Mouse (Mus musculus) midbrain, embryonic 12.5 days (tissue): ENCODE data around the gene Rnase1. TPM values are rescaled to one million over a fixed set of nuclear protein-coding genes. Genes with fewer than 3 reads are reported as not detected.

Source experiments
- ATAC-seq: fragments of 200-750 bp; cut with Nextera tagmentation; 2 replicates; pipeline ENCODE4 v1.8.0; 2017; ENCODE audit warnings: low read depth, moderate TSS enrichment, moderate library complexity; ENCODE audit not compliant: low FRiP score
- H3K27ac ChIP-seq: fragments of 300-500 bp; sonication (generic); replicated peaks from 2 replicates; pipeline ENCODE4 v1.5.1; 2016; ENCODE audit warnings: mild to moderate bottlenecking
- H3K27me3 ChIP-seq: fragments of 300-500 bp; sonication (generic); 2 replicates; pipeline ENCODE4 v1.6.1; 2016; ENCODE audit warnings: mild to moderate bottlenecking
- H3K36me3 ChIP-seq: fragments of 300-500 bp; sonication (generic); 2 replicates; pipeline ENCODE4 v1.6.1; 2016
- H3K4me1 ChIP-seq: fragments of 300-500 bp; sonication (generic); 2 replicates; pipeline ENCODE4 v1.6.1; 2016
- H3K4me2 ChIP-seq: fragments of 300-500 bp; sonication (generic); replicated peaks from 2 replicates; pipeline ENCODE4 v1.6.1; 2016; ENCODE audit warnings: mild to moderate bottlenecking, moderate library complexity
- H3K4me3 ChIP-seq: fragments of 300-500 bp; sonication (generic); 2 replicates; pipeline ENCODE4 v1.5.1; 2016; ENCODE audit warnings: mild to moderate bottlenecking
- H3K9ac ChIP-seq: fragments of 300-500 bp; sonication (generic); replicated peaks from 2 replicates; pipeline ENCODE4 v1.6.1; 2016; ENCODE audit warnings: mild to moderate bottlenecking, moderate library complexity
- H3K9me3 ChIP-seq: fragments of 300-500 bp; sonication (generic); 2 replicates; pipeline ENCODE4 v1.6.1; 2016; ENCODE audit warnings: mild to moderate bottlenecking
- WGBS: fragments of 180-500 bp; shearing (Covaris S2); methylation state at CpG from one replicate; pipeline ENCODE4 v1.1.7; 2016; 5-methylcytosine and 5-hydroxymethylcytosine counted together
- polyA plus RNA-seq: library from polyadenylated mRNA; unstranded; fragments of >200 nt; fragmentation: Nextera tagmentation; extraction: Ambion mirVana; gene quantifications from 2 replicates; pipeline ENCODE4 v1.2.1, GENCODE M21; 2016

Rnase1 gene
- polyA plus RNA-seq, 1 experiment from 2014 or later: not detected

DNA sequence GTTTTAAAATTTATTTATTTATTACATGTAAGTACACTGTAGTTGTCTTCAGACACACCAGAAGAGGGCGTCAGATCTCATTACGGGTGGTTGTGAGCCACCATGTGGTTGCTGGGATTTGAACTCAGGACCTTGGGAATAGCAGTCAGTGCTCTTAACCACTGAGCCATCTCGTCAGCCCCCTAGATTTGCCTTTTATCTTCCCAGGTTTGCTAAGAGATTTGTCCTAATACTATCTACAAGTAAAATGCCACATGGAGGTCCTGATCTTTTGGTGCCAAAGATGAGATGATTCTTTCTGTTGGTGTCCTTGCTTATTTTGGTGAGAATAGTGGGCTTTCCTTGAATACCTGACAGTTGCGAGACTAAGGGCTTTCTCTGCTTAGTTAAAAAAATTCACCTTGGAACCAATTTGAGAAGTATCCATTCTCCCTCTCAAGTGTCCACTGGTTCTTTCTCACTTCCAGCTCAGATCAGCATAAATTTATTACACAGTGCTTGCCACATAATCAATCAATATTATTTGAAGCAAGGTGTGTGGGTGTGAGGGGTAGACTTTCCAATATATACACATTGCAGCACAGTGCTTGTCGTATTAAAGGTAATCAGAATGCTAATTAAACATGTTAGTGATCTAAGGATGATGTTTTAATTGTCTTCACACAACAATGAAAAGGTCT, 9.6 kb upstream of the Rnase1 start:
- no peaks in the 10 kb centered on the region for H3K4me1 ChIP-seq
- no peaks in the 10 kb centered on the region for H3K9me3 ChIP-seq
- no peak overlapping the region for H3K27ac ChIP-seq
- H3K36me3 ChIP-seq: no peaks in the 10 kb centered on the region
- no peak overlapping the region for H3K9ac ChIP-seq
- WGBS: 88% methylated on average over 5 of the region's 5 CpGs
- no peaks in the 10 kb centered on the region for H3K27me3 ChIP-seq
- H3K4me2 ChIP-seq: no peak overlapping the region
- no peak overlapping the region for H3K4me3 ChIP-seq
- ATAC-seq: no peak

DNA sequence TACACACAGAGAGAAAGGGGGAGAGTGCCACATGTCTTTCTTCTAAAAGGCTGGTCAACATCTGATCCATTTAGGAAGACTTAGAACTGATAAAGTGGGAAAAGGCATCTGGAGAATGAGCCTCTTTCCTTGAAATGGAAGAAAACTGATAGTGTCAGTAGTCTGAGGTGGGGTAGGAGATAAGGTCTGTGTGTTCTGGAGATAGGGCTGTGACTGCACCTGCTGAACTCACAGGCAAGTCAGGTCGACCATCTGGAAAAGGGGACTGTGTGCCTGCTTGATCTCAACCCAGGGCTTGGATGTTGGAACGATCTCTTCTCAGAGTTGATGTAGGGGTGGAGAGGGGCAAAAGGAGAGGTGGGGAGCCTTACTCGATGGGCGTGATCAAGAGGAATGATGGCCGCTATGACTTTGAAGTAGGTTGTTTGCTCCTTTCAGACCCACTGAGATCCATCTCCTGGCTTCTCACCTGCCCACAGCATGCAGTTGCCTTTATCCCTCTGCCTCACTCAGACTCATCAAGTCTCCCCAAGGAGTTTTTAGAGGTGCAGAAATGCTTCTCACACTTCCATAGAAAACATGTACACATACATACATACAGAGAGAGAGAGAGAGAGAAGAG, 5.8 kb upstream of the Rnase1 start:
- no peaks in the 10 kb centered on the region for H3K4me1 ChIP-seq
- no peak overlapping the region for H3K27ac ChIP-seq
- no peak overlapping the region for H3K9ac ChIP-seq
- no peaks in the 10 kb centered on the region for H3K9me3 ChIP-seq
- H3K36me3 ChIP-seq: no peaks in the 10 kb centered on the region
- no peak for ATAC-seq
- H3K27me3 ChIP-seq: no peaks in the 10 kb centered on the region
- H3K4me3 ChIP-seq: no peak overlapping the region
- WGBS: 77% methylated on average over 5 of the region's 5 CpGs
- H3K4me2 ChIP-seq: no peak overlapping the region

DNA sequence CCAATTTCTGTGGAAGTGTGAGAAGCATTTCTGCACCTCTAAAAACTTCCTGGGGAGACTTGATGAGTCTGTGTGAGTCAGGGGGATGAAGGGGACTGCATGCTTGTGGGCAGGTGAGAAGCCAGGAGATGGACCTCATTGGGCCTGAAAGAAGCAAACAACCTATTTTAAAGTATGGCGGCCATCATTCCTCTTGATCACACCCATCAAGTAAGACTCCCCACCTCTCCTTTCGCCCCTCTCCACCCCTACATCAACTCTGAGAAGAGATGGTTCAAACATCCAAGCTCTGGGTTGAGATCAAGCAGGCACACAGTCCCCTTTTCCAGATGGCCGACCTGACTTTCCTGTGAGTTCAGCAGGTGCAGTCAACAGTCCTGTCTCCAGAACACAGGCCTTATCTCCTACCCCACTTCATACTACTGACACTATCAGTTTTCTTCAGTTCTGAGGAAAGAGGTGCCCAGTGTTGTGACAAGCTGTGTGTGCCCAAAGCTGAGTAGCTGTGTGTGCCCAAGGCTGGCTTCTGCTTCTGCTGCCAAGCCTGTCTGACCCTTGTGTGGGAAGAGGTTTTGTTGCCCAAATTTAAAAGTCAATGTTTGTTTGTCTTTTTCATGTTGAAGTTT, 3.7 kb upstream of the Rnase1 start:
- H3K9ac ChIP-seq: no peak overlapping the region
- no peaks in the 10 kb centered on the region for H3K9me3 ChIP-seq
- H3K36me3 ChIP-seq: no peaks in the 10 kb centered on the region
- ATAC-seq: no peak
- H3K4me2 ChIP-seq: no peak overlapping the region
- H3K27me3 ChIP-seq: no peaks in the 10 kb centered on the region
- H3K4me1 ChIP-seq: peaks cover 6% of the 10 kb centered on the region; the same call in 1 of the 2 replicates
- WGBS: 93% methylated on average over 3 of the region's 3 CpGs
- no peak overlapping the region for H3K27ac ChIP-seq
- H3K4me3 ChIP-seq: no peak overlapping the region

DNA sequence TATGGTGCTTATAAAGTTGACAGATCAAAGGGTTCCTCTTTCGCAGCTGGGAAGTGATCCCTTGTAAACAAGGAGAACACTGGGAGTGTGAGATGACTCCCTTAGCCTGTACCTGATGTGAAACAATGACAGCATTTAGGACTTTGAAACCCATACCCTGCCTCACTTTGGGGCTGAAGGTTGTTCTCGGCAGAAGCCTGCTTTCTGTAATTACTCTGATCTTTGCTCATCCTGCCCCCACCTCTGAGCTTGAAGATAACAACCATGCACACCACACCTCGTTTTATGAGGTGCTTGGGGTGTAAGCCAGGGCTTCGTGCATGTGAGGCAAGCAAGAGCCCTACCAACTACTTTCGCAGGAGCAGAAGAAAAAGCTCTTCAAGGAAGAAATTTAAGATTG, 2.6 kb upstream of the Rnase1 start:
- 74% methylated on average over 5 of the region's 5 CpGs for WGBS
- no peak overlapping the region for H3K4me2 ChIP-seq
- peaks cover 6% of the 10 kb centered on the region; the same call in 1 of the 2 replicates for H3K4me1 ChIP-seq
- H3K9ac ChIP-seq: no peak overlapping the region
- no peak for ATAC-seq
- no peaks in the 10 kb centered on the region for H3K27me3 ChIP-seq
- H3K4me3 ChIP-seq: no peak overlapping the region
- no peaks in the 10 kb centered on the region for H3K36me3 ChIP-seq
- H3K27ac ChIP-seq: no peak overlapping the region
- no peaks in the 10 kb centered on the region for H3K9me3 ChIP-seq

DNA sequence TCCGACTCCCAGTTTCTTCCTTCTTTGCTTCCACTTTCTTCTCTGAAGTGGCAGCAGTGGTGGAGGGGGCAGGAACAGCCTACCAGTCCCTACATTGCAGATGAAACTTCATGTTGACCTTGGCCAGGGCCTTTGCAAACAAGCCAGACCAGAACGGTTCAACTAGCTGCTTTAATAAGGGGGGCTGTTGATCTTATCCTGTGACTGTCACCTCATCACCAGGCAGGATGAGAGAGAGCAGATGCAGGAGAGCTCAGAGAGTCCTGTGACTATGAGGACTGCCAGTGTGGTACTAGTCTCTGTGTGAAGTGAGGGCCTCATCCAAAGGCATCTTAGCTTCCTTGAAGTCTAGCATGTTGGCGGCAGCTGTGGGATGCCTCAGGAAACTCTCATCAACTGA, 1.4 kb upstream of the Rnase1 start:
- Histone ChIP-seq H3K36me3 (no peaks in the 10 kb centered on the region), H3K9me3 (no peaks in the 10 kb centered on the region), H3K4me2 (no peak overlapping the region), H3K9ac (no peak overlapping the region), H3K4me1 (peaks cover 6% of the 10 kb centered on the region; the same call in 1 of the 2 replicates), H3K27me3 (no peaks in the 10 kb centered on the region), H3K27ac (no peak overlapping the region), H3K4me3 (no peak overlapping the region)
- 70% methylated on average over 3 of the region's 3 CpGs for WGBS
- ATAC-seq: no peak

DNA sequence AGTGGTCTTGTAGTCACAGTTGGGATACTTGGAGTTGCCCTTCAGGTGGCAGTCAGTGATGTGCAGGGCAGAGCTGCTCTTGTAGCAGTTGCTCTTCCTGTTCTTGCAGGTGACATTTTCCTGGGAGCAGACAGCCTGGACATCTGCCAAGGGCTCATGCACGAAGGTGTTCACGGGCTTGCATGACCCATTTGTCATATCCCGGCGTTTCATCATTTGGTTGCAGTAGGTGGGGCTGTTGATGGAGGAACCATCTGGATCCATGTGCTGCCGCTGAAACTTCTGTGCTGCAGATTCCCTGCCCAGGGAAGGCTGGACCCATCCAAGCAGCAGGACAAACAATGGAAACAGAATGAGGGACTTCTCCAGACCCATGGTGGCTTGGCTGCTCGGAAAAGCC, 1.1 kb downstream of the Rnase1 start:
- no peaks in the 10 kb centered on the region for H3K36me3 ChIP-seq
- no peak overlapping the region for H3K27ac ChIP-seq
- H3K4me2 ChIP-seq: no peak overlapping the region
- 86% methylated on average over 6 of the region's 6 CpGs for WGBS
- no peaks in the 10 kb centered on the region for H3K27me3 ChIP-seq
- ATAC-seq: no peak
- H3K9me3 ChIP-seq: no peaks in the 10 kb centered on the region
- H3K4me3 ChIP-seq: no peak overlapping the region
- peaks cover 6% of the 10 kb centered on the region; the same call in 1 of the 2 replicates for H3K4me1 ChIP-seq
- H3K9ac ChIP-seq: no peak overlapping the region

DNA sequence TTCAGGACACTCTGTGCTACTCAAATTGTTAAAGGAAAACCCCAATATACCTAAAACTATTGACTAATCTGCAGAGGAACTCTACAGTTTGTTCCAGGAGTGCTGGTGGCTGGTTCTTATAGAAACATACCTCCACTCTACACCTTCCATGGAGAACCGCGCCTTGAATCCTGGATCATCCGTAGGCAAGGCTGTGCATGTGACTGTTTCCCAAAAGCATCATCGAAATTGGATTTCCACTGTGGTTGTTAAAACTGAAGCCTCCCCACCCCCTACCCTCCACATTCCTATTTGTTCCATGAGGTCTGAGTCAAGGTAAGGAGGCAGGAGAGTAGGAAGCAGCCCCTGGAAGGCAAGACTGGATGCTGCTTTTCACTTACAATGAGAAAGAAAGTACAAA, 2.1 kb downstream of the Rnase1 start:
- no peaks in the 10 kb centered on the region for H3K27me3 ChIP-seq
- H3K27ac ChIP-seq: no peak overlapping the region
- peaks cover 6% of the 10 kb centered on the region; the same call in 1 of the 2 replicates for H3K4me1 ChIP-seq
- no peak for ATAC-seq
- no peak overlapping the region for H3K9ac ChIP-seq
- H3K36me3 ChIP-seq: no peaks in the 10 kb centered on the region
- no peak overlapping the region for H3K4me2 ChIP-seq
- WGBS: 92% methylated on average over 4 of the region's 4 CpGs
- H3K9me3 ChIP-seq: no peaks in the 10 kb centered on the region
- no peak overlapping the region for H3K4me3 ChIP-seq

DNA sequence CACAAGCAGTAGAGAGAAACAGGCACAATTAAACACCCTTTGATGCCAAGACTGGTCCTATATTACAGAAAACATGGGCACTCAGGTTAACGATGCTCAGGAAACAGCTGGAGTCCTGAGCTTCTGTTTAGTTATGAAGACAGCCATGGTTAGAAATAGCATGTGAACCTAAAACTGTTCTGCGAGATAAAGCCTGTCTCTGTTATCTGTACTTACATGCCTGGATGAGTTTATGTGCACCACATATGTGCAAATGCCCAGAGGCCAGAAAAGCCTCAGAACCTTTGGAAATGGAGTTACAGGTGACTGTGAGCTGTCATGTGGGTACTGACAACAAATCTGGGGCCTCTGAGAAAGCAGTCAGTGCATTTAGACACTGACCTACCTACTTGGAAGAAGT, 2.6 kb downstream of the Rnase1 start:
- WGBS: 87% methylated on average over 2 of the region's 2 CpGs
- no peak overlapping the region for H3K27ac ChIP-seq
- no peak overlapping the region for H3K4me3 ChIP-seq
- H3K9me3 ChIP-seq: no peaks in the 10 kb centered on the region
- no peaks in the 10 kb centered on the region for H3K27me3 ChIP-seq
- ATAC-seq: no peak
- H3K4me2 ChIP-seq: no peak overlapping the region
- H3K36me3 ChIP-seq: no peaks in the 10 kb centered on the region
- peaks cover 6% of the 10 kb centered on the region; the same call in 1 of the 2 replicates for H3K4me1 ChIP-seq
- no peak overlapping the region for H3K9ac ChIP-seq

DNA sequence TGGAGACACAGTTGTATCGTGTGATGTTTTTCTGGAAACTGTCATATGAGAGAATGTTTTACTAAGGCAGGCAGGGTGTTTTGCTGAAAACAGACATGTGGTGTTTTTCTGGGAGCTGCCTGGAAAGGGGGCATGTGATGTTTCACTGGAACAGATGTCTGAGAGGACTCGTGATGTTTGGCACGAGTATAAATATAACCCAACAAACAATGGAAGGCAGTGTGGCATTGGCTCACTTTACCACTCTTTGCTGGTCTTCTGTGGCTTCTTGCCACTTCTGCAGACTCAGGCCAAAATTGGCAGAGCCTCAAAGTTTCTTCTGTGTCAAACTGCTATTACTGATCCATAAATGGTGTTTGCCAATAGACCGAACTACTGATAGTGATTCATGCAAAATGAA, 3.3 kb downstream of the Rnase1 start:
- no peak for ATAC-seq

DNA sequence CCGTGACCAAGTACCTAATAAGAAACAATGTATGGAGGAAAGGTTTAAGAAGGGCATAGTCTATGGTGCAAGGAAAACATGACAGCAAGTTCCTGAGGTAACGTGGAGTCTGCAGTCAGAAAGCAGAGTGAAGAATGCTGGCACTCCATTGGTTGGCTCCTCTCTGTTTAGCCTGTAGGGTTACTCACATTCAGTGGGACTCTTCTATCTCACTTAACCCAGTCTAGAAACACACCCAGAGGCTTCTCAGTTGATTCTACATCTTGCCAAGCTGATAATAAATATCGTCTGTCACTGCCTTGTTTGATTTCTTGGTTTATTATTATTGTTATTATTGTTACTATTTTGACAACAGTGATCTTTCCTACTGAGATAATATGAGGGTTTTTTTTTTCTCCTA, 4.0 kb downstream of the Rnase1 start:
- no peak for ATAC-seq
- Histone ChIP-seq H3K4me3 (no peak overlapping the region), H3K9ac (no peak overlapping the region), H3K27me3 (no peaks in the 10 kb centered on the region), H3K27ac (no peak overlapping the region), H3K4me2 (no peak overlapping the region), H3K4me1 (peaks cover 6% of the 10 kb centered on the region; the same call in 1 of the 2 replicates), H3K9me3 (no peaks in the 10 kb centered on the region), H3K36me3 (no peaks in the 10 kb centered on the region)
- WGBS: 86% methylated on average over 3 of the region's 3 CpGs

More for the DNA sequence above, 3.3 kb downstream of the Rnase1 start:
- Histone ChIP-seq H3K9me3 (no peaks in the 10 kb centered on the region), H3K4me2 (no peak overlapping the region), H3K27ac (no peak overlapping the region), H3K9ac (no peak overlapping the region), H3K4me3 (no peak overlapping the region), H3K36me3 (no peaks in the 10 kb centered on the region), H3K27me3 (no peaks in the 10 kb centered on the region), H3K4me1 (peaks cover 6% of the 10 kb centered on the region; the same call in 1 of the 2 replicates)
- WGBS: 89% methylated on average over 4 of the region's 4 CpGs

DNA sequence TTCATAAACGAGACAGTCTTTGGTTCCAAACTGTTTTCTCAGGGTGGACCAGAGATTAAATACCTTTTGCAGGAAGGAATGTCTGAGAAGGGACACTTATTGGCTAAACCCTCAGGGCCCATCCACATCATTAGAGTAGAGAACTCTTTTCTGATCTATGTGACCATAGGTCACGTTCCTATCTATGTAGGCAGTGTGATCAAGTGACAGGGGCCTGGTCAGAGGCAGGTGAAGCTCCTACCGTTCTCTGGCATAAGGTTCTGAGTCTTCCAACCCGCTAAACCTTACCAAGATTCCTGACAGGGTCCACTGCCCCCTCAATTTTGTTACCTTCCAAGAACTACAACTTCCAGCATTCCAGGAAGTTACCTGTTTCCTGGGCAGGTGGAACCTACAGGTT, 4.5 kb downstream of the Rnase1 start:
- H3K4me3 ChIP-seq: no peak overlapping the region
- no peaks in the 10 kb centered on the region for H3K9me3 ChIP-seq
- H3K27ac ChIP-seq: no peak overlapping the region
- H3K4me1 ChIP-seq: peaks cover 6% of the 10 kb centered on the region; the same call in 1 of the 2 replicates
- ATAC-seq: no peak
- no peaks in the 10 kb centered on the region for H3K36me3 ChIP-seq
- no peak overlapping the region for H3K4me2 ChIP-seq
- WGBS: 86% methylated on average over 4 of the region's 4 CpGs
- H3K9ac ChIP-seq: no peak overlapping the region
- no peaks in the 10 kb centered on the region for H3K27me3 ChIP-seq

DNA sequence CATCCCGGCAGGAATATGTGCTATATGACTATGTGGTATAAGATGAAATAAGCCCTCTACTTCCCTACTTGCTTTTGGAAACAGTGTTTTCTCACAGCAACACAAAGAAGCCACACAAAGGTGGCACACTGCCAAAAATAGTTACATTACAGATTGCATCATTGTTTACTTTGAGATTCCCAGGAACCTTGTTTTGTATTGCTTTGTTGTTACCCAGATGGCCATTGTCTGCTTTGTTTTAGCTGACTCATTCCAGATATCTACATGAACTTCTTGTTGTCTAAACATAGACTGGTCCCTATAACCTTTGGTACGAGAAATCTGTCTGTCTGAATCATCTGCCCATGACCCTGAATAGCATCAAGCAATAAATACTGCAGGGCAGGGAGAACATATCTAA, 6.2 kb downstream of the Rnase1 start:
- Histone ChIP-seq H3K9me3 (no peaks in the 10 kb centered on the region), H3K36me3 (no peaks in the 10 kb centered on the region), H3K4me1 (no peaks in the 10 kb centered on the region), H3K27me3 (no peaks in the 10 kb centered on the region), H3K4me2 (no peak overlapping the region), H3K4me3 (no peak overlapping the region), H3K9ac (no peak overlapping the region), H3K27ac (no peak overlapping the region)
- no peak for ATAC-seq
- 94% methylated on average over 2 of the region's 2 CpGs for WGBS
